ENCODE assay signal across 12 mouse cellular contexts in genomic region chr13:74305780-74306179, GRCm38 (mm10).
"Had no signal": no experiment of that assay in that cellular context is flagged by ENCODE, and none has a peak within 500 bp of the region (broad histone marks: within the 10 kb centered on the region; RNA-seq: fewer than 3 reads in every experiment).

No protein-coding gene starts in this region.

- DNase-seq: retina, postnatal 1 day; right cerebral cortex, adult 18-20 months; right cerebral cortex, postnatal 14 days; right cerebral cortex, postnatal 25 days; right cerebral cortex, postnatal 4 days; spleen, adult 18-20 months; thymus, adult 18-20 months; thymus, adult 2 months; thymus, postnatal 14 days; thymus, postnatal 25 days; thymus, postnatal 36 days; thymus, postnatal 4 days had no signal
